Mouse (Mus musculus): ENCODE results near the gene Hfe2. TPM values are rescaled to one million over a fixed set of nuclear protein-coding genes. Genes with fewer than 3 reads are reported as not detected.

Hfe2 gene
- total and polyA plus RNA-seq, 2 experiments, result 29.6 to 93.8 TPM

- H3K4me1 ChIP-seq (ENCODE audit: control insufficient read depth, insufficient read depth, low read length), result peaks cover 45% of the 10 kb centered on the region
- H3K4me3 ChIP-seq (ENCODE audit: insufficient read depth, low read depth, low read length), result no peak overlapping the region
- H3K79me2 ChIP-seq (ENCODE audit: control insufficient read depth, insufficient read depth, low read length), result no peaks in the 10 kb centered on the region
- DNase-seq (ENCODE audit: extremely low read depth, low read depth, low spot score), result peak; percentile 100
- H3K27me3 ChIP-seq (ENCODE audit: control insufficient read depth, insufficient read depth, low read length), result no peaks in the 10 kb centered on the region
- WGBS, result 40% methylated on average over 8 of the region's 8 CpGs
- H3K36me3 ChIP-seq (ENCODE audit: control insufficient read depth, insufficient read depth, low read length), result no peaks in the 10 kb centered on the region
- TF ChIP-seq POLR2A (IDR thresholded peaks at IDR 0.05; ENCODE audit: extremely low read depth, insufficient read depth, low read length), result no peak
- H3K27ac ChIP-seq (replicated peaks; ENCODE audit: insufficient read depth, low read depth, low read length), result peak overlapping the region; percentile 67
- no peak overlapping the region for H3K9ac ChIP-seq (ENCODE audit: low read depth, low read length)
Observed at GRCm38 (mm10) chr3:96575272-96575984, 50.5 kb downstream of the Hfe2 start.

GRCm38 (mm10) chr3:96576005-96576658 lies 51.2 kb downstream of the Hfe2 start:
- 8% methylated on average over 14 of the region's 14 CpGs for WGBS
- peak overlapping the region; percentile 38 for H3K9ac ChIP-seq (ENCODE audit: low read depth, low read length)
- no peak overlapping the region for H3K4me3 ChIP-seq (ENCODE audit: insufficient read depth, low read depth, low read length)
- H3K4me1 ChIP-seq (ENCODE audit: control insufficient read depth, insufficient read depth, low read length), result peaks cover 40% of the 10 kb centered on the region
- H3K27ac ChIP-seq (replicated peaks; ENCODE audit: insufficient read depth, low read depth, low read length), result peak overlapping the region; percentile 67
- TF ChIP-seq CTCF (IDR thresholded peaks at IDR 0.05; ENCODE audit: low read depth, low read length) (no peak), POLR2A (IDR thresholded peaks at IDR 0.05; ENCODE audit: extremely low read depth, insufficient read depth, low read length) (no peak)
- H3K36me3 ChIP-seq (ENCODE audit: control insufficient read depth, insufficient read depth, low read length), result no peaks in the 10 kb centered on the region
- H3K79me2 ChIP-seq (ENCODE audit: control insufficient read depth, insufficient read depth, low read length), result no peaks in the 10 kb centered on the region
- peak; percentile 93 for DNase-seq (ENCODE audit: extremely low read depth, low read depth, low spot score)
- no peaks in the 10 kb centered on the region for H3K27me3 ChIP-seq (ENCODE audit: control insufficient read depth, insufficient read depth, low read length)

- H3K27ac ChIP-seq (replicated peaks; ENCODE audit: insufficient read depth, low read depth, low read length), result peak within 1 kb of the TSS; percentile 67
- no peak within 1 kb of the TSS for H3K4me3 ChIP-seq (ENCODE audit: insufficient read depth, low read depth, low read length)
- peaks cover 37% of the 10 kb centered on the region for H3K4me1 ChIP-seq (ENCODE audit: control insufficient read depth, insufficient read depth, low read length)
- H3K27me3 ChIP-seq (ENCODE audit: control insufficient read depth, insufficient read depth, low read length), result no peaks in the 10 kb centered on the region
- no peak for TF ChIP-seq POLR2A (IDR thresholded peaks at IDR 0.05; ENCODE audit: extremely low read depth, insufficient read depth, low read length)
- no peak for TF ChIP-seq CTCF (IDR thresholded peaks at IDR 0.05; ENCODE audit: low read depth, low read length)
- WGBS, result 34% methylated on average over 17 of the region's 17 CpGs
- no peaks in the 10 kb centered on the region for H3K36me3 ChIP-seq (ENCODE audit: control insufficient read depth, insufficient read depth, low read length)
- H3K79me2 ChIP-seq (ENCODE audit: control insufficient read depth, insufficient read depth, low read length), result no peaks in the 10 kb centered on the region
- peak within 1 kb of the TSS; percentile 38 for H3K9ac ChIP-seq (ENCODE audit: low read depth, low read length)
- peak; percentile 80 for DNase-seq (ENCODE audit: extremely low read depth, low read depth, low spot score)
Observed at GRCm38 (mm10) chr3:96576690-96577541, 51.9 kb downstream of the Hfe2 start, which contains the start of gene Gm16253. TSS of gene Gm16253 (plus strand) at chr3:96576984.

DNA sequence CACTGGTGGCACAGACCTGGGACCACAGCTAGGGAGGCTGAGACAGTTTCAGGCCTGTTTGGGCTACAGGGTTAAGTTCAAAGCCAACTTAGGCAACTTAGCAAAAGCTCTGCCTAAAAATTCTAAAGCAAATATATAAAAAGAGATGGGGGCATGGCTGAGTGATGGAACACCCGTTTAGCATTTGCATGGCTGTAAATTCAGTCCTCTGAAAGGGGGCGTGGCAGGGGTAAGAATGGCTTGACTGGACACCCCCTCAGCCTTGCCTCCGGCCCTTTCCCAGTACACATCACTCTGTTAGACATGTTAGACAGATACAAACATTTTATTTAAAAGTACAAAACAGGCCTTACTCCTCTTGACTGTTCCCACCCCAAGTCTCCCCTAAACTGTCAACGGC lies 52.6 kb downstream of the Hfe2 start:
- no peaks in the 10 kb centered on the region for H3K79me2 ChIP-seq (ENCODE audit: control insufficient read depth, insufficient read depth, low read length)
- TF ChIP-seq POLR2A (IDR thresholded peaks at IDR 0.05; ENCODE audit: extremely low read depth, insufficient read depth, low read length) (no peak), CTCF (IDR thresholded peaks at IDR 0.05; ENCODE audit: low read depth, low read length) (no peak)
- H3K27ac ChIP-seq (replicated peaks; ENCODE audit: insufficient read depth, low read depth, low read length), result peak overlapping the region; percentile 54
- no peak overlapping the region for H3K4me3 ChIP-seq (ENCODE audit: insufficient read depth, low read depth, low read length)
- DNase-seq (ENCODE audit: extremely low read depth, low read depth, low spot score), result no peak
- peaks cover 32% of the 10 kb centered on the region for H3K4me1 ChIP-seq (ENCODE audit: control insufficient read depth, insufficient read depth, low read length)
- H3K9ac ChIP-seq (ENCODE audit: low read depth, low read length), result peak overlapping the region; percentile 10; the same call in 1 of the 2 replicates
- no peaks in the 10 kb centered on the region for H3K36me3 ChIP-seq (ENCODE audit: control insufficient read depth, insufficient read depth, low read length)
- H3K27me3 ChIP-seq (ENCODE audit: control insufficient read depth, insufficient read depth, low read length), result no peaks in the 10 kb centered on the region
- 64% methylated on average over 4 of the region's 4 CpGs for WGBS

Other genes with a start within 250 kb of the Hfe2 start
- gene Fcgr1, start 231.2 kb upstream of the Hfe2 start, total RNA-seq (2014; rRNA removed), result 3.2 and 3.7 TPM in 2 replicates
- gene Fcgr1, start 231.2 kb upstream of the Hfe2 start, polyA plus RNA-seq (2012; rRNA removed), result 0.97 and 2.2 TPM in 2 replicates
- gene BC107364, start 72.9 kb upstream of the Hfe2 start, total RNA-seq (2014; rRNA removed), result not detected in 2 replicates
- not detected in 2 replicates for gene BC107364, start 72.9 kb upstream of the Hfe2 start, polyA plus RNA-seq (2012; rRNA removed)
- 153 and 159 TPM in 2 replicates for gene Txnip, start 32.8 kb downstream of the Hfe2 start, total RNA-seq (2014; rRNA removed)
- 51.0 and 74.3 TPM in 2 replicates for gene Txnip, start 32.8 kb downstream of the Hfe2 start, polyA plus RNA-seq (2012; rRNA removed)
- gene Gm16253, start 51.8 kb downstream of the Hfe2 start, total RNA-seq (2014; rRNA removed), result not detected in 2 replicates
- not detected in 2 replicates for gene Gm16253, start 51.8 kb downstream of the Hfe2 start, polyA plus RNA-seq (2012; rRNA removed)
- 5.7 and 8.2 TPM in 2 replicates for gene Polr3gl, start 69.0 kb downstream of the Hfe2 start, total RNA-seq (2014; rRNA removed)
- 7.0 and 7.7 TPM in 2 replicates for gene Polr3gl, start 69.0 kb downstream of the Hfe2 start, polyA plus RNA-seq (2012; rRNA removed)
- gene Ankrd34a, start 71.5 kb downstream of the Hfe2 start, total RNA-seq (2014; rRNA removed), result 0.07 TPM in 1 of 2 replicates, not detected in the other
- 0.05 and 0.07 TPM in 2 replicates for gene Ankrd34a, start 71.5 kb downstream of the Hfe2 start, polyA plus RNA-seq (2012; rRNA removed)
- 3.0 and 3.1 TPM in 2 replicates for gene Lix1l, start 76.0 kb downstream of the Hfe2 start, total RNA-seq (2014; rRNA removed)
- gene Lix1l, start 76.0 kb downstream of the Hfe2 start, polyA plus RNA-seq (2012; rRNA removed), result 2.5 and 3.3 TPM in 2 replicates
- 11.9 and 12.2 TPM in 2 replicates for gene Rbm8a, start 104.8 kb downstream of the Hfe2 start, total RNA-seq (2014; rRNA removed)
- gene Rbm8a, start 104.8 kb downstream of the Hfe2 start, polyA plus RNA-seq (2012; rRNA removed), result 6.3 and 7.0 TPM in 2 replicates
- 27.1 and 31.4 TPM in 2 replicates for gene Pex11b, start 110.2 kb downstream of the Hfe2 start, total RNA-seq (2014; rRNA removed)
- gene Pex11b, start 110.2 kb downstream of the Hfe2 start, polyA plus RNA-seq (2012; rRNA removed), result 33.8 and 40.8 TPM in 2 replicates
- 0.13 and 0.28 TPM in 2 replicates for gene Gm42957, start 110.3 kb downstream of the Hfe2 start, total RNA-seq (2014; rRNA removed)
- not detected in 2 replicates for gene Gm42957, start 110.3 kb downstream of the Hfe2 start, polyA plus RNA-seq (2012; rRNA removed)
- gene Itga10, start 120.4 kb downstream of the Hfe2 start, total RNA-seq (2014; rRNA removed), result 0.18 and 0.27 TPM in 2 replicates
- gene Itga10, start 120.4 kb downstream of the Hfe2 start, polyA plus RNA-seq (2012; rRNA removed), result 0.30 and 0.57 TPM in 2 replicates
- under 0.01 TPM in 1 of 2 replicates, not detected in the other for gene Ankrd35, start 145.0 kb downstream of the Hfe2 start, total RNA-seq (2014; rRNA removed)
- 0.07 TPM in 1 of 2 replicates, not detected in the other for gene Ankrd35, start 145.0 kb downstream of the Hfe2 start, polyA plus RNA-seq (2012; rRNA removed)
- 1.7 and 2.6 TPM in 2 replicates for gene Pias3, start 171.2 kb downstream of the Hfe2 start, total RNA-seq (2014; rRNA removed)
- 7.3 and 8.1 TPM in 2 replicates for gene Pias3, start 171.2 kb downstream of the Hfe2 start, polyA plus RNA-seq (2012; rRNA removed)
- gene Nudt17, start 183.4 kb downstream of the Hfe2 start, total RNA-seq (2014; rRNA removed), result 0.20 and 0.28 TPM in 2 replicates
- gene Nudt17, start 183.4 kb downstream of the Hfe2 start, polyA plus RNA-seq (2012; rRNA removed), result 0.16 and 0.69 TPM in 2 replicates
- gene Polr3c, start 202.5 kb downstream of the Hfe2 start, total RNA-seq (2014; rRNA removed), result 6.5 and 10.0 TPM in 2 replicates
- gene Polr3c, start 202.5 kb downstream of the Hfe2 start, polyA plus RNA-seq (2012; rRNA removed), result 16.2 and 19.1 TPM in 2 replicates
- gene Rnf115, start 202.5 kb downstream of the Hfe2 start, total RNA-seq (2014; rRNA removed), result 30.5 and 33.6 TPM in 2 replicates
- gene Rnf115, start 202.5 kb downstream of the Hfe2 start, polyA plus RNA-seq (2012; rRNA removed), result 12.7 and 12.9 TPM in 2 replicates

Data from liver, adult 2 months (tissue).